Mouse (Mus musculus): ENCODE results near the gene Btbd11. TPM values are rescaled to one million over a fixed set of nuclear protein-coding genes. Genes with fewer than 3 reads are reported as not detected.

The Btbd11 gene
- polyA plus RNA-seq, 1 experiment from 2014 or later = 7.4 TPM

DNA sequence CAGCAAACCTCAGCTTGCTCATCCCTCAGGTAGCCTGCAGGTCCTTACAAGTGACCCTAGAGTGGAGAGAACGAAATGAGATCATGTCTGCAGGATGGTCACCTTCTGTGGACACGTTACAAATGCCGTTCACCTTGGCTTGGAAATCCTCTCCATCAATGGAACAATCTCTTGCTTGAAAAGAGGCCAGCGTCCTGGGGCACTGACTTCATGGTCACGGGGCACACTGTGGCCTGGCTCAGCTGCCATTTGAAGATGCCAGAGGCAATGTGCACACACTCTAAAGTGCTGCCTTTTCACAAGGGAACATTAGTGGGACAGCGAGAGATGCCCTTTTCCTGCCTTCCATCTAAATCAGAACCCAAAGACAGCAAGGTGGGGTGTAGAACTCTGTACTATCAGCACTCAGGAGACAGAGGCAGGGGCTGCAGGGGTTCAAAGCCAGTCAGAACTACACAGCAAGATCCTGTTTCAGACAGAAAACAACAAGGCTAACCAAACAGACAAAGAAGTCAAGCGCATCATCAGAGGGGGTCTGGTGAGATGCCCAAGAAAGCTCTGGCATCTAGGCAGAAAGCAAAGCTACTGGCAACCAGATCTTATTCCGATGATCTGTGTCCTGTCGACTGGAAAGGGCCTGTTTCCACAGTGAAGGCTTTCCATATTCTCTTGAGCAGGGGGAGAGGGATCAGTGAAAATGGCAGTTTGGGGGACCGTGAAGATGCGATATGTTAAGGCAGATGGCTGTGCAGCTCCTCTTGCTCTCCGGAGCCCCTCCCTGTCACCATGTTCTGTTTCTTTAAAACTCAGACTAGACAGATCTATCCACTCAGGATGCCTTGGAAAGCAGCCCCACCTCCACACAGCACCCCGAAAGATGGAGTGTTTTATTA, 79.1 kb downstream of the Btbd11 start:
- Histone ChIP-seq H3K4me1 (peaks cover 17% of the 10 kb centered on the region), H3K36me3 (no peaks in the 10 kb centered on the region), H3K4me3 (no peak overlapping the region), H3K27me3 (no peaks in the 10 kb centered on the region), H3K9ac (no peak overlapping the region), H3K4me2 (no peak overlapping the region), H3K9me3 (no peaks in the 10 kb centered on the region), H3K27ac (no peak overlapping the region)
- 82% methylated on average over 13 of the region's 13 CpGs for WGBS
- ATAC-seq (ENCODE audit: insufficient number of reproducible peaks, low FRiP score, low TSS enrichment, low read depth) = no peak

DNA sequence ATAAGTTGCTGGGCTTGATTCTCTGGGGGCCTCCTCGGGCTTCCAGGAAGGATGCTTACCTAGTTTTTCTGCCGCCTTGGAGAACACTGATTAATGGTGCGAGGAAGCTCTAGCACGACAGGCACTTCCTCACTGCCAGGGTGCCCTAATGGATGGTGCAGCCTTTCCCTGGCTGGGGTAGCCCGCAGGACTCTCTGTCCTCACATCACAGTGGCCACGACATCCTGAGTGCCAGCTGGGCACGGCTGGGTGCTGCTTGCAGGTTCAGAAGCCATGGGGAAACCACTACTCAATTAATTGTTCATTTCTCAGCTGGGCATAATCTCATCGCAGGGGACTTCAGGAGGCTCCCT, 79.8 kb downstream of the Btbd11 start:
- ATAC-seq (ENCODE audit: insufficient number of reproducible peaks, low FRiP score, low TSS enrichment, low read depth) = no peak
- no peak overlapping the region for H3K4me3 ChIP-seq
- WGBS = 58% methylated on average over 8 of the region's 8 CpGs
- no peak overlapping the region for H3K4me2 ChIP-seq
- no peak overlapping the region for H3K27ac ChIP-seq
- H3K9me3 ChIP-seq = no peaks in the 10 kb centered on the region
- no peaks in the 10 kb centered on the region for H3K36me3 ChIP-seq
- H3K4me1 ChIP-seq = peaks cover 17% of the 10 kb centered on the region
- H3K27me3 ChIP-seq = no peaks in the 10 kb centered on the region
- no peak overlapping the region for H3K9ac ChIP-seq

DNA sequence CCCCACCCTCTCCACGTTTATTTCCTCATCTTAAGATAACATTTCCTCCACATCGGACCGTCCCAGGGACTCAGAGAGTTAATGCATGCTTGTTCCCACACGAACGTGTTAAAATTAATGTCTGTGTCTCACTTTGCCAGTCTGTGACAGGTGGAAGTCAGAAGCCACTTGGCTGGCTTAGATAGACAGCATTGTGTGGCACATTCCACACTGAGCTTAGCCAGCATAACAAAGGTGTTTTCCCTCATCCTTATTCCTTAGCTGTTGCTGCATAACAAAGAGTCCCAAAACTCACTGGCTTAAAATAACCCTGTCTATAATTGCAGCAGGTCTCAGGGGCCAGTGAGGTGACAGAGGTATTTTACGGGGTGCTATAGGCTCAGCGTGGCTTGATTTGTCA, 80.8 kb downstream of the Btbd11 start:
- ATAC-seq (ENCODE audit: insufficient number of reproducible peaks, low FRiP score, low TSS enrichment, low read depth) = no peak
- Histone ChIP-seq H3K9me3 (no peaks in the 10 kb centered on the region), H3K27ac (no peak overlapping the region), H3K9ac (no peak overlapping the region), H3K27me3 (no peaks in the 10 kb centered on the region), H3K4me1 (peaks cover 17% of the 10 kb centered on the region), H3K4me3 (no peak overlapping the region), H3K4me2 (no peak overlapping the region), H3K36me3 (no peaks in the 10 kb centered on the region)
- 48% methylated on average over 7 of the region's 7 CpGs for WGBS

DNA sequence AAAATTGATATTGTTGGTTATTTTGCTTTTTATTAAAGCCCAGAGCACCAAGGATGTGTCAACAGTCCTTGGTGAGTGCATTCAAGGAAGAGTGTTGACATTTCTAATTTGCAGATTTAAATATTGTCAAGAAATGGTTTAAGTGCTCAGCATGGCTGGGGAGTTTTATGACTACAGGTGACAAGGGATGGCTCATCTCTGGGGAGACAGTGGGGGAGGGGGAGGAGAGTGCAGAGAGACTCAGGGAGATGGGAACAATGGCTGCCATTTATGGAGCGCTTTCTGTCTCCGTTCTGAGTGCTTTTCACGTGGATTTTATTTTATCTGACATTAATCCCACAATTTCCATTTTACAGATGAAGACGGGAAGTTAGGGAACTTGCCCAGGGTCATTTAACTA, 81.9 kb downstream of the Btbd11 start:
- Histone ChIP-seq H3K36me3 (no peaks in the 10 kb centered on the region), H3K4me2 (no peak overlapping the region), H3K27ac (no peak overlapping the region), H3K4me3 (no peak overlapping the region), H3K27me3 (no peaks in the 10 kb centered on the region), H3K9me3 (no peaks in the 10 kb centered on the region), H3K9ac (no peak overlapping the region), H3K4me1 (peaks cover 17% of the 10 kb centered on the region)
- ATAC-seq (ENCODE audit: insufficient number of reproducible peaks, low FRiP score, low TSS enrichment, low read depth) = no peak
- 76% methylated on average over 4 of the region's 4 CpGs for WGBS

DNA sequence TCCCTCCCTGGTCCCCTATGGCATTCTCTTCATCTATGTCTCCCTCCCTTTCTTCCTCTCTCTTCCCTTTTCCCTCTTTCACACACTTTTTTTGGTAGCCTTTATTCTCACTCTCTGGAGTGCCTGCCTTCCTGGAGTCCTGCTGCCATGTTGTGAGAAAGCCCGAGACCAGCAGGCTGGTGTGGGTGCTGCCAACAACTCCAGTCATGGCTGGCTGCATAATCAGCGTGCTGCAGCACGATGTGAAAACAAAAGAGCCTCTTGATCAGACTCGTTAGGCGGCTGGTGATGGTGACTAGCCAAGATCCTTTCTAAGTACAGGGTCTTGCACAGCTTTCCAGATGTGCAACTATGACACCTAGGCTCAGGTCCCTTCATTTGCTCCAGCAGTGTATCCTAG, 82.7 kb downstream of the Btbd11 start:
- Histone ChIP-seq H3K9me3 (no peaks in the 10 kb centered on the region), H3K27me3 (no peaks in the 10 kb centered on the region), H3K36me3 (no peaks in the 10 kb centered on the region), H3K9ac (no peak overlapping the region), H3K27ac (no peak overlapping the region), H3K4me3 (no peak overlapping the region), H3K4me1 (peaks cover 16% of the 10 kb centered on the region), H3K4me2 (no peak overlapping the region)
- WGBS = 58% methylated on average over 5 of the region's 5 CpGs
- no peak for ATAC-seq (ENCODE audit: insufficient number of reproducible peaks, low FRiP score, low TSS enrichment, low read depth)

DNA sequence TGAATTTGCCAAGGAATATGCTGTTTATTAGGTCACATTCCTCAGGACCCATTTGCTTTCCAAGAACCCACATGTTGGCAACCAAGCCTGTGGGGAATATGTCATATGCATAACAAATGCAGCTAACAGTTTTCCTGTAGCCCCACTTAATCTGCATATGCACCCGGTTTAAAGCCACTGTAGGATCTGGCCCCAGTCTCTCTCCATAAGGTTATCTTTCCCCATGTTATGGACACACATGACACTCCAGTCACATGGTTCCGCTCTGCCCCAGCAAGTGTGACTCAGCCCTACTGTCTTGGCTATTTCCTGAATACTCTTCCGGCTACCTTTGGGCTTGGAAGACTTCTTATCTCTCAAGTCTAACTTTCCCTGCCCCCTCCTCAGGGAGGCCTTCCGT, 86.7 kb downstream of the Btbd11 start:
- Histone ChIP-seq H3K9me3 (no peaks in the 10 kb centered on the region), H3K9ac (no peak overlapping the region), H3K27me3 (no peaks in the 10 kb centered on the region), H3K4me2 (no peak overlapping the region), H3K36me3 (no peaks in the 10 kb centered on the region), H3K4me3 (no peak overlapping the region), H3K4me1 (peaks cover 14% of the 10 kb centered on the region), H3K27ac (no peak overlapping the region; the same call in 1 of the 2 replicates)
- no peak for ATAC-seq (ENCODE audit: insufficient number of reproducible peaks, low FRiP score, low TSS enrichment, low read depth)
- WGBS = 69% methylated on average over 4 of the region's 4 CpGs

DNA sequence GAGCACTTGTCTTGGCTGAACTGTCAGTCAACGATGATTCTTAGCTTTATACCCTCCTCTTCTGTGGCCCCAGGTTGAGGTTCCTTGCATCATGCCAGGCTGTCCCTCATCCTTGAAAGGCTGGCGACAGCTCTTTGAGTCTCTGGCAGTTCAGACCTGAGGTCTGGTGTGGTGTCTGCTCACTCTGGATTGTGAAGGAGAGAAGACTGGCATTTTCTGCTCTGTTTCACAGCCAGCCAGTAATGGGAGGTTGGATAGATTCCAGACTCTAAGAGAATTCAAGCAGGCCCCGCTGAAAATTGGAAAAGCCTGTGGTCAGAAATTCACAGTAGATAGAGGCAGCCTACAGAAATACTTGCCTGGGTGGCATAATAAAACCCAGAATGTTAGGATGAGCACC, 87.3 kb downstream of the Btbd11 start:
- peaks cover 14% of the 10 kb centered on the region for H3K4me1 ChIP-seq
- H3K36me3 ChIP-seq = no peaks in the 10 kb centered on the region
- H3K9me3 ChIP-seq = no peaks in the 10 kb centered on the region
- no peak overlapping the region for H3K4me2 ChIP-seq
- peak overlapping the region; percentile 8; the same call in 1 of the 2 replicates for H3K27ac ChIP-seq
- 40% methylated on average over 3 of the region's 3 CpGs for WGBS
- H3K27me3 ChIP-seq = no peaks in the 10 kb centered on the region
- ATAC-seq (ENCODE audit: insufficient number of reproducible peaks, low FRiP score, low TSS enrichment, low read depth) = no peak
- H3K9ac ChIP-seq = no peak overlapping the region
- H3K4me3 ChIP-seq = no peak overlapping the region

DNA sequence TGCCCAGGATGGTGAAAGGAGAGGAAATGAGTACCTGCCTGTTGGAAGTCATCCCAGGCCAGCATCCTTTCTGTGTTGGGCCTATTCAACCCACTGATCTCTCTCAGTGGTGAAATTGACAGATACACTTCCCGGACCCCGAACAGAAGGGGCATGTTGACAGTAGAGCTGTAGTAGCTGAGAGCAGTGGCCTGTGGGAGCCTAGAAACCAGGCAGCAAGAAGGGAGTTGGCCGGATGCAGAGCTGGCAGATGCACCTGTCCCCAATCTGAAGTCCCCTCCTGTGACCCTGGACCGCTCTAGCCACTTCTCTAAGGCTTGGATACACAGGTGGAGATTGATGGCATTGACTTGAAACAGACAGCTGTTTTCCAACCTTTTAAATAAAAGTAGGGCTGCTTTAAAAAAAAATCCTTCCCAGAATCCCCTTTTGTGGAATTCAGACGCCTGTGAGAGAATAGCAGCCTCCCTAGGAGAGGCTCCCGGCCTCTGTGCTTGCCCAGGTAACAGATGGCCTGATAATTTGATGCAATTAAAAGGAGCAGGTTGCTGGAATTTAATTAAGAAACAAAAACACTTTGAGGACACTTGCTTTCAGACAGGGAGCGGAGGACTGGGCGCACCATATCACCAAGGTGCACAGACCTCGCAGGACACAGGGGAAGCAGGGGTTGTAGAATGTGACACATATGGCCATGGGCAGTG, 89.2 kb downstream of the Btbd11 start:
- no peaks in the 10 kb centered on the region for H3K36me3 ChIP-seq
- WGBS = 81% methylated on average over 9 of the region's 9 CpGs
- no peaks in the 10 kb centered on the region for H3K27me3 ChIP-seq
- no peak for ATAC-seq (ENCODE audit: insufficient number of reproducible peaks, low FRiP score, low TSS enrichment, low read depth)
- H3K4me3 ChIP-seq = no peak overlapping the region
- peaks cover 22% of the 10 kb centered on the region for H3K4me1 ChIP-seq
- H3K9ac ChIP-seq = no peak overlapping the region
- H3K9me3 ChIP-seq = no peaks in the 10 kb centered on the region
- H3K4me2 ChIP-seq = no peak overlapping the region
- no peak overlapping the region for H3K27ac ChIP-seq

DNA sequence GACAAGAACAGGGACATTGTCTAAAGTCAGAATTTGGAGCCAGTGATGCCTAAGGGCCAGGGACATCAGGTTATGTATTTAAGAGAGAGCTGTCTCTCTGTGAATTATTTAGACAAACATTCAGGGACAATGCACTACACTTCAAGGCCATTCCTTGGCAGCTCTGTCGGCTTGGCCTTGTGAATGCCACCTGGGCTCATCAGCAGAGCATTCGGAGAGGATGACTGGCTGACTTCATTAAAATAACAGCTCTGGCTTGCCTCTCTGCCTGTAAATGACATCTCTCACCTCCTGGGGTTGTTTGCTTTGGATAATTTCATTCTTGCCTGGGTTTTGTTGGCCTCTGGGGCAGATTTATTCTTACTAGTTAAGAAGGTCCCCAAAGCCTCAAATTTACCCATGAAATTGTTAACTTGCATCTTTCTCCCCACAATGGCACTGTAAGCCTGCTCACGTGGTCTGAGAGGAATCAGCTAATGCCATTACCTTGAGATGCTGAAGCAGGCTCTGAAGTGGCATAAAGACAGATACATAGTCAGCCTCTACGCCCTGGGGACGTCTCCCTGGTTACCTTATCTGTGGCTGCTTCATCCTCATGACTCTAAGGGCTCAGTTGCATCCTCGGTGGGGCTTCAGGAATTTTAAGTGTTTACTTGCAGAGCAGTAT, 93.5 kb downstream of the Btbd11 start:
- Histone ChIP-seq H3K36me3 (no peaks in the 10 kb centered on the region), H3K9ac (no peak overlapping the region), H3K4me2 (no peak overlapping the region), H3K9me3 (no peaks in the 10 kb centered on the region), H3K27ac (no peak overlapping the region), H3K4me3 (no peak overlapping the region), H3K4me1 (peaks cover 28% of the 10 kb centered on the region), H3K27me3 (no peaks in the 10 kb centered on the region)
- no peak for ATAC-seq (ENCODE audit: insufficient number of reproducible peaks, low FRiP score, low TSS enrichment, low read depth)
- 37% methylated on average over 6 of the region's 6 CpGs for WGBS

DNA sequence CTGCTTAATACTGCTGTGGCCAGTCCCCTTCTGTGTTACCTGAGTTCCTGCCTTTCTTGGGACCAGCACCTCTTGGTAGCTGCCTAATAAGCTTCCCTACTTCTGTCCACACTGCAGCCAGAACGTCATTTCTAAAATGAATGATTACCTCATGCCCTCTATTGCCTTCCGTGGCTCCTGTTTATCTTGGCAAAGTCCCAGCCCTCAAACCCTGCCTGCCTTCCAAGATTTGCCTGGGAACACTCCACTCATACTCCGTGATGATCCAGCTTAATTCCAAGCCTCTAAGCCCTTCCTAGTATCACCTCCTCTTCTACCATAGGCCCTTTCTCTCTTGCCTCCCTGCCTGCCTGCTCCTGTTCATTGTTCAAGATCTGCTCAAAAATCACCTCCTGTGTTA, 94.5 kb downstream of the Btbd11 start:
- H3K4me3 ChIP-seq = no peak overlapping the region
- no peaks in the 10 kb centered on the region for H3K27me3 ChIP-seq
- no peak overlapping the region for H3K27ac ChIP-seq
- H3K9me3 ChIP-seq = no peaks in the 10 kb centered on the region
- WGBS = 17% methylated on average over 3 of the region's 3 CpGs
- no peak overlapping the region for H3K4me2 ChIP-seq
- no peak for ATAC-seq (ENCODE audit: insufficient number of reproducible peaks, low FRiP score, low TSS enrichment, low read depth)
- H3K36me3 ChIP-seq = no peaks in the 10 kb centered on the region
- H3K4me1 ChIP-seq = peaks cover 28% of the 10 kb centered on the region
- no peak overlapping the region for H3K9ac ChIP-seq

DNA sequence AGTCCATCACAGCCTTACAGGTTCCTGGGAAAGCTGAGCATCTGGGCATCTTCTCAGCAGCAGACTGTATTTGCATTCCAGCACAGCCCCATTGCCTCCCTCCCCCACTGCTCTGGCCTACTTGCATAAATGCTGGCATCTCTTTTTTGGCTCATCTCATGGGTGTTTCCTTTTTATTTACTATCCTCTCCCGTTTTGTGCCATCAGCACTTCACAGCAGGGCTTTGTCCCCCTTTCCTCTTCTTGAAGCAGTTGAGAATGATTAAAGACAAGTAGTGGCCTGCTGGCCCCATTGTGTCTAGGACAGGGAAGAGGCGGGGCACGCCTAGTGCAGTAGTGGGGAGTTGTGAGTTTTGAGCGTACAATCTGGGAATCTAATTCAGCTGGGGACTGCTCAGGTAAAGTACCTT, 95.5 kb downstream of the Btbd11 start:
- H3K4me3 ChIP-seq = no peak overlapping the region
- 32% methylated on average over 4 of the region's 4 CpGs for WGBS
- no peaks in the 10 kb centered on the region for H3K9me3 ChIP-seq
- no peaks in the 10 kb centered on the region for H3K36me3 ChIP-seq
- H3K27me3 ChIP-seq = no peaks in the 10 kb centered on the region
- peaks cover 28% of the 10 kb centered on the region for H3K4me1 ChIP-seq
- no peak overlapping the region for H3K4me2 ChIP-seq
- no peak overlapping the region for H3K27ac ChIP-seq
- no peak for ATAC-seq (ENCODE audit: insufficient number of reproducible peaks, low FRiP score, low TSS enrichment, low read depth)
- H3K9ac ChIP-seq = no peak overlapping the region

DNA sequence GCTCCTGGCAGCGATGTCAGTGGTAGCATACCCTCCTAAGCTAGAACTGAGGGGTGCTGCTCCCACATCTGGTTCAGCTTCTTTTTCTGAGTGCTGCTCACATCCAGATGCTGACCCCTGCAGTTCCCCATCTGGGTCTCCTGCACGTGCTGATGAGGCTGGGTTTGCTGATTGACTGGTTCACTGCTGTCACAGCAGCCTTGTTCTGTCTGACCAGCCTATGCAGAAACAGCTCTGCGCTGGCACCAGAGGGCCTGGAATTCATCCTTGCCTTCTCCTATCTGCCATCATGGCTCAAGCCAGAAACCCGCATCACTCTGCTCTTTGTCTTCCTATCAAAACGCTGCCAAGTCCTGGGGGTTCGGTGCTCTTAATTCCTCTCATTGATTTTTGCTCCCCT, 95.9 kb downstream of the Btbd11 start:
- H3K27me3 ChIP-seq = no peaks in the 10 kb centered on the region
- H3K4me1 ChIP-seq = peaks cover 28% of the 10 kb centered on the region
- WGBS = 36% methylated on average over 6 of the region's 6 CpGs

More for the DNA sequence above, 95.9 kb downstream of the Btbd11 start:
- no peak for ATAC-seq (ENCODE audit: insufficient number of reproducible peaks, low FRiP score, low TSS enrichment, low read depth)
- Histone ChIP-seq H3K27ac (no peak overlapping the region), H3K9me3 (no peaks in the 10 kb centered on the region), H3K4me3 (no peak overlapping the region), H3K9ac (no peak overlapping the region), H3K4me2 (no peak overlapping the region), H3K36me3 (no peaks in the 10 kb centered on the region)
